Mouse (Mus musculus) spleen, postnatal 14 days (tissue): ENCODE data around the gene Tlr12.
A peak's percentile ranks its signal among the peaks of the same experiment; 100 is the strongest.
"Not testable (repeated sequence)": the region's sequence is repeated elsewhere in the genome, so short reads cannot be mapped to it uniquely, and the experiment has no call there.

Experiments used
- DNase-seq, 2 experiments: peaks; one replicate each; pipeline ENCODE4 v3.0.0; 2021 to 2022; ENCODE audit warnings: low spot score in 2 of 2

Tlr12 gene

DNA sequence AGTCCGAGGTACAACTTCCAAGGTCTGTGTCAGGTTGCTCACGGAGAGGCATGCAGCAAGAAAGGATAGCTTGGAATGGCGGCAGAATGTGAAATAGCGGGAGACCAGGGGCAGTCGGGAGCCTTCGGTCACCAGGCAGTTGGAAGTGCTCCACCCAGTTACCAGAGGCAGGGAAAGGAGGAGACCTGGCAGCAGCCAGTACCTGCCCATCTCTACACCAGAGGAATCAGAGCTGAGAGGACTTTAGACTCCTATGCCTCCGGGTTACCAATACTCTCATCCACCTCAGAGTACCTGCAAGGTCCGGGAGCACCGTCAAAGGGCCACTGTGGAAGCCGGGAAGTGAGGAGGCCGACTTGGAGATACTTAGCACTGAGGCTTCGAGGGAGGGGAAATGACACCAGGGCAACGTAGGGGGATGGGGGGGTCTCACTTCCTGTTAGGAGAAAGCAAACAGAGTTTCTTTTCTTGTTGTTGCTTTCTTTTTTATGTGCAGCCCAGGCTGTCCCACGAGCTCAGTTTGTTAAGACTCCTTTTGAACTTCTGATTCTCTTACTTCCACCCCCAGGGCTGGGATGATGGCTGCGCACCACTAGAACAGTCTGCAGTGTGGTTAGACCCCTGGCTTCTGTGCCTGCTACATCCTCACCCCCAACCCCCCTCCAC is at the start of gene Tlr12:
Gene Tlr12 (minus strand): TSS at position 374 of the 666 bp plus-strand sequence.
- no peak for DNase-seq

DNA sequence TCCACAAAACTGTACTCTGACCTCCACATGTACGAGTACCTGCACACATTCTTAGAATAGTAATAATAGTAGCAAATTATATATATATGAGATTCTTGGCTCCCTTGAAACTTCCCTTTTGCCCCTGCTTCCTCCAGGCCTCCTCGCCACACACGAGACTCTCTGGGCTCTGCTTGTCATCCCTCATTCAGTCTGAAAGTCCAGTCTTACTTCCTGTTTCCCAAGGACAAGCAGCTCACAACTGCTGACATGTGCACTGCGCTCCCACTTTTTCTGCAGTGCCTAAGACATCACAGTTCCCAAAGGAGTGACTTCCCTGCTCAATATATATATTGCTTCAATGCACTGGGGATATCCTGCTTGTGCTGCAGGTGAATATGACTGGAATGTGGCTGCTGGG is 48.8 kb upstream of the Tlr12 start:
- DNase-seq = not testable (repeated sequence)

DNA sequence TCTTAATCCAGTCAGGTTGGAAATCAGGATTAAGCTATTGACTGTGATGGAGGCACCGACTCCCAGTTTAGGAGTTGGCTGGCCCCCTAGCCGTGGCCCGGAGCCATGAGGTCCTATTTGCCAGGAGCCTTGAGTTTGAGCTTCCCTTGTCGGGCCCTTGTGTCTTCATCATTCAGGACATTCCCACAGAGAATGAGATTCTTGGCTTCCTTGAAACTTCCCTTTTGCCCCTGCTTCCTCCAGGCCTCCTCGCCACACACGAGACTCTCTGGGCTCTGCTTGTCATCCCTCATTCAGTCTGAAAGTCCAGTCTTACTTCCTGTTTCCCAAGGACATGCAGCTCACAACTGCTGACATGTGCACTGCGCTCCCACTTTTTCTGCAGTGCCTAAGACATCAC is 47.9 kb upstream of the Tlr12 start:
- not testable (repeated sequence) for DNase-seq

DNA sequence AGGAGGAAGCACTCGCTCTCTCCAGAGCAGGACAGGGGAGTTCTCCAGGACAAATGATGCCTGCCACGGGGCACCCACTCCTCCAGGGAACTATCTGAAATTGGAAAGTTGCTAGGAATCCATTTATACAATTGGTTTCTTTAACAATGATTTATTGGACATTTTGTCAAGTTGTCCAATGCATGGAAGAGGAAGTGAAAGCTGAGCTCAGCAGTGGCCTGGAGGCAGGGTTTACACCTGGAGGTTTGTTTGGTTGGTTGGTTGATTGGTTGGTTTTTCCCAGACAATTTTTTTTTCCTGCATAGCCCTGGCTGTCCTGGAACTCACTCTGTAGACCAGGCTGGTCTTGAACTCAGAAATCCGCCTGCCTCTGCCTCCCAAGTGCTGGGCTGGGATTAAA is 45.6 kb upstream of the Tlr12 start:
- DNase-seq = no peak

DNA sequence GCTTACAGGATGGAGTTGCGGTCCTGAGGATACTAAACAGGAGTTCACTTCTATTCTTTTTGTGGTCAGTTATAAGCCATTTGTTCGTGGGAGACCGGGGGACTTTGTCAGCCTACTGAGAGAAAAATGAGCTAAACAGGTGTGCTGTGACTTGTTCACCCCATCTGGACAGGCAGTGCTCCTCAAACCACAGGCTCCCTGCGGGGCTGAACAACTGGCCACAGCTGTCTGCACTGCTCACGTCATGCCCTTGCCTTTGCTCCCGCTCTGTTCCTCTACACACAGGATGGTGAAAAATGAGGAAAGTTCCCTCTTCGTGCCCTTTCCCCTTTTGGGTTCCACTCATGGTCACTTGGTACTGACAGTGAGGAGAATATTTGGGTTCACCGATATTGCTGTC is 42.6 kb upstream of the Tlr12 start:
- no peak for DNase-seq

DNA sequence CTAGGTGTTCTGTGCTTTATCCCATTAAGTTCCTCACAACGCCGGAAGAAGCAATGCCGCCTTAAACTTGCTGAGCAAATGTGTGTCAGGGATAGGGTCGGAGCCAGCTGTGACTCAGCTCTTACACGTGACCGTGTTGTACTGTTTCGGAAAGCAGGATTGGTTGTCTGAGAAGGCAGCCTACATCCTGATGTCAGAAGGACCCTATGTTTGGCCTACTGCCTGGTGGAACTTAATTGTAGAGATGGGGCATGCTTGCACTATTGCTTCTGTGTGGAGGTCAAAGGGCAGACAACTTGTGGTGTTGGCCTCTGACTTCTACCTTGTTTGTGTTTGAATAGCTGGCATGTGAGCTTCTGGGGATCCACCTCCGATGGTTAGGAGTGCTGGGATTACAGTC is 41.8 kb upstream of the Tlr12 start:
- DNase-seq = no peak

DNA sequence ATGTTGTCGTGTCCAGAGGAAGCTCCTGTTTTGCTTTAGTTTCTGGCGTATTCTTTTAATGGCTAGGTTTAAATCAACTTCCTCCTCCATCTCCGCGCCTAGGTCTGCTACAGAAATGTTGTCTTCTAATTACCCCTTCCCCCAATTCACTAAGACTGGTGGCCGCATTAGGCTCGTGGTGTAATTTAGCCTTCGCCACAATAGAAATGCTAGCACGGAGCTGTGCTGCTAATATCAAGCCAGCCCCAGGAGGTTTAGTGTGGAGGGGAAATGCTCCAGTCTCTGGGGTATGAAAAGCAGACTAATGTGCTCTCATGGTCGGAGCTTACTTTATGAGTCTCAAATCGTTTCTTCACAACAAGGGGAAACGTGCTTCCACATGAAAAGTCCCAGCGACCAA is 37.0 kb upstream of the Tlr12 start:
- DNase-seq = no peak

DNA sequence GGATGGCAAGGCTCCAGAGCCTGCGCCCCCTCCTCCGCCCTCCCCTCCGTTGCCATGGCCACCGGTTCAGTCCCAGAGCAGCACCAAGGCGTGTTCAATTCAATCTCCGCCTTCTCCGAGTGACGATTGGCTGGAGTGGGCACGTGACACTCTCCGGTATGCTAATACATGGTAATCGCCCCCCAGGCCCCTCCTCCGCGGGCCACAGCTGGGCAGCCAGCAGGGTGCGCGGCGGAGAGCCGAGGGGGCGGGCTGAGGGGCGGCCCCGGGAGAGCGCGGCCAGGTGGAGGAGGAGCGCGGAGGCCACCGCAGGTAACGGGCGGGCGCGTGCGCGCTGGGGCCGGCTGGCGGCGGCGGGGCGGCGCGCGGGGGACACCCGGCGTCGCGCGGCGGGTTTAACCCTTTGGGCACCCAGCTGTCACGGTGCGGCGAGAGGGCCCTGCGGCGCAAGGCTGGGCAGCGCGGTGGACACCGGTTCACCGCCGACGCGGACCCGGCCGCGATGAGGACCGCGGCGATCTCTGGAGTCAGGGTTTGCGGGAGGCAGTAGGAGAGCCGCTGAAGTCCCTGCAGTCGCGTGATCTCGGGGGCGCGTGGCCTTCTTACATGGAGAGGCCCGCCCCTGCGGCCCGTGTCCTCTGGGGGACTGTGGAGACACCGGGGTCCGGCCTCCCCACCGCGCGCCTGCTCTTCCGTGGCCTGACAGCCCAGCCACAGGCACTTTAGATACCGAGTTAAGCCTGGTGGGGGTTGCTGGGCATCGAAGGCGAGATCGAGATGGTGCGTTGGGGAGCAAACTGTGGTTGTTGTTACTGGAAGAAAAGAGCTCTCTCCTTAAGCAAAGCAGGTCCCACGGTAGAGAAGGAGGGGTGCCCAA is 36.3 kb upstream of the Tlr12 start, which contains the start of gene Phc2:
Gene Phc2 (plus strand): TSS at position 198 of the 877 bp plus-strand sequence.
- DNase-seq = peak; percentile 76 to 87

DNA sequence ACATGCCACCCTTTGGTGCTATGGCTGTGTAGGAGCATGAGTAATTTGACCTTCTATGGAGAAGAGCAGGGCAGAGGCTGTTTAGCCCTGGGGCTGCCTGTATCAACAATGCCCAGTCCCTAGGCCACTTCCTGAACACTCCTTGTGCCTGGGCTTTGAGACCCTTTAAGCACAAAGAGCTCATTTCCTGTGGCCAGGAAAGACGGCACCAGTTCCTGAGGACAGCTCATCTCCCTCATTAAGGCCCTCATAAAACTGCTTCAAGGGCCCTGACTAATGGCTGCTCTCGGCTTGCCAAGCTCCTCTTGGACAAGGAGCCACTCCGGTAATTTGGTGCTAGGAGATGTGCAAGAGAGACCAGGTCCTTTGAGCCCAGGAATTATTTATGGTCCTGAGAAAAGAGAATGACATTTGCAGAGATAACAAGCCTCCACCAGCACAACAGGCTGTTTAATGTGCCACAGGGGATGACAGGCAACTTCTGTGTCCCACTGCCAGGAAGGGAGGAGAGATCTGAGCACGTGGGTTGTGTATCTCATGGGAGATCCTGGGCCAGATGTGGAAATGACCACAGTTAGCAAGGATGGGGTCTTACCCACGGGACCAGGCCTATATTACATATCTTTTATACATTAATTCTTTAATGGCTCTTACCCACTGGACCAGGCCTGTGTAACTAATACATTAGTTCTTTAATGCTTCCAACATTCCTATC is 34.3 kb upstream of the Tlr12 start:
- DNase-seq = no peak

DNA sequence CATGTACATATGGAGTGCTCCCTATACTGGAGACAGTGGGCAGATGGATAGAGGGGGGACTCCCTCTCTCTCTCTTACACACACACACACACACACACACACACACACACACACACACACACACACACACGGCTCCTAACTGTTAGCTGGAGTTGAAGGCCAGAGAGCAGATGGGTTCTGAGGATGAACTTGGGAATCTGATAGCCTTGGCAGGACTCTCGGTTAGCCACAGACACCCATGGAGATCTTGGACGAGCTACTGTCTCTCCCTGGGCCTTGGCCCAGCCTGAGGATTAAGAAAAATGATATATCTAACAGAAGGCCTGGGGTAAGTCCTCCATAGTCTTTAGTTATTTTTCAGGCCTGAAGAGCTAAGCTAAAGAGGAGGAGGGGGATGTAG is 33.1 kb upstream of the Tlr12 start:
- DNase-seq = no peak

DNA sequence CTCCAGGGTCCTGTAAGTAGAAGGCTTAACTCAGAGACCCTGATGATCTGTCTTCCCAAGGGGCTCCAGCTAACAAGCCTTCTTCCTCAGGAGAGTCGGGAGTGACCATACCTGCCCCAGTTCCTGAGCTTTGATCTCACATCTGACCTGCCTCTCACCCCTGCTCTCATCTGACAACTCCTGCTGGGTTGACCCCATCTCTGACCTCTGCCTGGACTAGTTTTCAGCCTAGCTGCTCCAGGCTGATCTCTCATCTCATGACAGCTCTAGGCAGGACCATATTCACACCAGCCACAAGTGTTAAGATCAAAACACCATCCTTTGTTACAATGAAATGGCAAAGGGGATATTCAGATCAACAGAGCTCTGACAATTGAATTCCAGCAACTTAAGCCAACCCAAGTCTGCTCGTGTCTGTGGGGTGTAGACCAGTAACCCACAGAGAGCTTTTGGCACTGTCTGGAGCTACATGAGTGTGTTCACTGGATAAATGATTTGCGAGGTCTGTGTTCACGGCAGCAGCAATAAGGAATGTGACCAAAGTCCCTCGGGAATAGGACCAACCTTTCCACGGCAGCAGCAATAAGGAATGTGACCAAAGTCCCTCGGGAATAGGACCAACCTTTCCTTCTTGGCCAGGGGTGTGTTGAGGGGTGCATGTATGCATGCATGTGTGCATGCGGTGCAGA is 30.3 kb upstream of the Tlr12 start:
- DNase-seq = no peak

DNA sequence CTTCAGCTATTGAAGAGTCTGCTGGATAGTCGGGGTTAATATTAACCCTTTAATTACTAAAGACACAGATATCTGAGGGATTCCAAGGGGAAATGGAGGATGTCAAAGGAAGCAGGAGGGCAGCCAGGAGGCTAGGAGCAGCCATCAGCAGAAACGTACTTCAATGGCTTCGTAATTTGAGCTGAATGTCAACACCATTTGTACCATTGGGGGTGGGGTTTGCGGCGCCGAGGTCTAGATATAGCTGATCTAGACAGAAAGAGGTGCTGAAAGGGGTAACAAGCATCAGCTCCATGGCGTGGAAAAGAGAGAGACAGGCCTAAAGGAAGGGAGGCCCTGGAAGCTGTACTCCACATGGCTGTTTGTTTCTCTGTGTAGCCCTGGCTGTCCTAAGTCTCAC is 28.3 kb upstream of the Tlr12 start:
- no peak for DNase-seq

DNA sequence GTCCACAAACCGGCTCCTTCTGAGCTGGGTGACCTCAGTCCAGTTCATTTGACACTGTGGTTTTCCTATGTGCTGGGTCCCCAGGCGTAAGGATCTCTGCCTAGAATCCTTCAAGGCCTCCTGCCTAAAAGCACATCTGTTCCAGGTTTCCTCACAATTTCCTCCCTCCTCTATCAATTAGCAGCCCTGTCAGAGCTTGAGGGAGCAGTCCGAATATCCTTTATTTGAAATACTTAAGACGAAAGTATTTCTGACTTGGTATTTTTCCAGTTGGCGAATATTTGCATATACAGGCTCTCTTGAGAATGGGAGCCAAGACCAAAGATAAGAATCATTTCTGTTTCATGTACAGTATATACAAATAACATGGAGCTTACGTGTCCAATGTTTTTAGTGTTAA is 27.5 kb upstream of the Tlr12 start:
- DNase-seq = no peak

DNA sequence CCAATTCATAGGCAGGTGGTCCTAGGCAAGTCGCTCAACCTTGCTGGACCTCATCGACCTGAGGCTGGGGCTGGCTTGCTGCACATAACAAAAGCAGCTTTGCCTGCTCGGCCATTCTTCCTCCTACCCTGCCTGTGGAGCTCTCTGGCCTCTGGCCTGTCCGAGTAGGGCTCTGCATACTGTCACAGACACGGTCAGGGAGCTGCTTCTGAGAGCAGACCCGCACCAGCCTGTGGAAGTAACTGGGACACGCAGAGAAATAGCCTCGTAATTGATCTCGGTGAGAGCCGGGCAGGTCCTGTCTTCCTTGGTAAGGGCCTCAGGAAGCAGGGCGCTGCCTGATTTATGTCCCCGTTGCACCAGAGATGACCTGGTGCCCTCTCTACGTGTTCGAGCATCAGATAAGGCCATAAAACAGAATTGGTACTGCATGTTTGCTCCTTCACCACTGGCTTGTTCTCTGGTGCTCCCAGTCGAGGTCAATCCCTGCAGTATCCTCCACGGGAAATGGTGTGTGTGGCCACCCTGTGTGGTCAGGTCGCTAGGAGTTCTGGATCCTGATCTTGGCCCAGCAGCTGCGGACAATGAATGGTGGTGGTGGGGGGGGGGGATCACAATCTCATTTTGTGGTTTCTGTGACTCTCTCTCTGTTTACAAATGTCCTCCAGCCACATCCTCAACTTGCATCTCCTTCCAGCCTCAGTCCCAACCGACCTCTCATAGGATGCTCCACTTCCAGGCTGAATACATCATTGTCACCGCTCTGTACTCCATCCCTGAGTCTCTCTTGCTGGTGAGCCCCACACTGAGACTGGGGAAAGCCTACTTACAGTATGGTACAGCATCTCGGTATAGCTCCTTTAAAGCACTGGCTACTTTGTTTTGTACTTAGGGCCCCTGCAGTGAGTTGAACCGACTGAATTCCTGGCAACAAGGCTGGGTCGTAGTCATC is 23.6 kb upstream of the Tlr12 start:
- no peak for DNase-seq

DNA sequence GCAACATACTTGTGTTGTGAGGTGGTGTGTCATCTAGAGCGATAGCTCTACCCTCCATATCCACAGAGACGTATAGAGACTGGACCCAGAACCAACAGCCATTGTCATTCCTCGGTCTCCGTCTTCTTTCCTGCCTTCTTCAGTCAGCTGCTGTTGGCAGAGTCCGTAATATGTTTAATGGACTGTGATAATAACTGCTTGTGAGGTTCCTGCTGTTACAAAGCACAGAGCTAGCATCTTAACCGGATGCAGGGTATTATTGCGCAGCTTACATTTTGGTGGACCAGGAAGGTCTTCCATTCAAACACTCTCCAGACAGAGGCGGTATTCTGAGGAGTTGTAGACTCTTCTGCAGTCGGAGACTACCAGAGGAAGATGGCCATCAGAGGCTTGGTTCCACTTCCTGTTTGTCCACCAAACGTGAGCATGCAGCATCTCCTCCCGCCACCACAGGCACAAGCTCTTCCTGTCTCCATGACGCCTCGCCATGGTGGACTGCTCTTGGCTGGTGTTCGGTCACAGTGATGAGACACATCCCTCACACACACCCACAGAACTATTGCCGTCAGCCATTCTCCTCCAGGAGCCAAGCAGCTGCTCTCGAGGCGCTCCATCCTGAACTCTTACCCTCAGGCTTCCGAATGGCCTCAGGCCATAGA is 20.0 kb upstream of the Tlr12 start:
- DNase-seq = no peak

DNA sequence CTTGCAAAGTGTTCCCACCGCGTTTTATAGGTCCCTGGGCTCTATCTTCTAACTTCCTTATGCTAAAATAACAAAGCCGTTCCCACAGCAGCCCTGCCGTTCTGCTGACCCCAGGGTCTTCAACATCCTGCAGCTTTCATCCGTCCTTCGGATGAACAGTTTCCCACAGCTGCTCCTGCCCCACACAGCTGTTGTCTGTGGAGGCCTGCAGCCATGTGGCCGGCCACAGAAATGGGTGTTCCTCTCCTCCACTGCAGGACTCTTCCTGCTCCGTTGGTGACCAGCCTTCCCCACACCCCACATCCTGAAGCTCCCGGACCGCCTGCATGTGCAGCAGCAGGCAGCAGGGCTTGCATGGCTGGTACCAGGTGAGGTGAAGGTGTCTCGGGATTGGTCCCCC is 18.8 kb upstream of the Tlr12 start:
- DNase-seq = no peak

DNA sequence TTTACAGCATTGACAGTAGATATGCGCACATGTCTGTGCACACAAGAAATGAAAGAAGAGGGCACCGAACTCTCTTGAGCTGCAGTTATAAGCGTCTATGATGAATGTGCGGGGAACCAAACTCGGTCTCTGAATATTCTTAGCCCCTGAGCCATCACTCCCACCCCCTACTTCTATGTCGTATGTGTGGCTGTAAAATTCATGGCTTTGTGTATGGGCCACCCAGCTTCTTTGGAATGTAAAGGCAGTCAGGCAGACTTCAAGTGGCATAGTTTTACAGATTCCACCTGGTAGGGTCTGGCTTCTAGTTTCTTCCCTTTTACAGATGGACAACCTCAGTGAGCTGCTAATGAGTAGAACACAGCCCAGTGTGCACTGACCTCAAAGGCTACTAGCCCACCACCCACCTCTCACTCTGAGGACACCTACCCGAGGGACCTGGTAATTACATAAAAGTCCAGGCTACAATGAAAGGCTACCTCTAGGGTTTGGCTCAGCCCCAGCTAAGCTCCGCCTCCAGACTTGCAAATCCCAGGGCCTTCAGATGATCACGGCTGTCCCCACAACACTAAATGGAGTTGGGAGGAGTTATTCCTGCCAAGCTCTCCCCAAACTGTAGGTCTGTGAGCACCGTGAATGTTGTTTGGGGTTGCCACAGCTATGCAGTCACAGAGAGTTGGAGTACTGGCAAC is 17.6 kb upstream of the Tlr12 start:
- no peak for DNase-seq

DNA sequence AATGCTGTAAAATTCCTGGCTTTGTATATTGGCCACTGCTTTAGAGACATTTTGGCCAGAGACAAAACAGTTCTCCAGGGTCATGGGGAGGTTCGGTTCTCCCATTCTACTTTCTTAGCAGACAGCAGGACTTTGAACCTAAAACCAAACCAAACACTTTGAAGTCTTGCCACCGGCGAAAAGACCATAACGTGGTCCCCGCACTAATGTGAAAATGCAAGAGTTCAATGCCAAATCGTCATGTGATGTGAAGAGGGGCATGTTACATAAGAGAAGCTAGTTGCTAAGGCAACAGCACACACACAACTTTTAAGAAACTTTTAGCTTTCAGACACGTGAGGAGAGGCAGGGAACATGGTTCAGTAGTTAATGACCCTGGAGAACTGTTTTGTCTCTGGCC is 17.0 kb upstream of the Tlr12 start:
- DNase-seq = no peak

DNA sequence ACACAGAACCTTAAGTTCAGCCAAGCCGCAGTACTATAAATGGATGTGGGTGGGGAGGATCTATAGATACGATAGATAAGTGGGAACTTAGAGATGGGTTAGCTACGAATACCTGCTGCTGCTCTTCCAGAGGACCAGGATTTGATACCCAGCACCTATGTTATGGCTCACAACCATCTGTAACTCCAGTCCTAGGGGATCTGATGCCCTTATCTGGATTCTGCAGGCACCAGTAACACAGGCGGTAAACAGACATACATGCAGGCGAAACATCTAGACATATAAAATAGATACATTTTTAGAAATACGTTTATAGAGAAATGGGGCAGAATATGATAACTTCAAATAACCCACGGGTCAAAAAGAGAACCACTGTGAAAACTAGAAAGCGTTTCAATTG is 2.7 kb upstream of the Tlr12 start:
- no peak for DNase-seq

DNA sequence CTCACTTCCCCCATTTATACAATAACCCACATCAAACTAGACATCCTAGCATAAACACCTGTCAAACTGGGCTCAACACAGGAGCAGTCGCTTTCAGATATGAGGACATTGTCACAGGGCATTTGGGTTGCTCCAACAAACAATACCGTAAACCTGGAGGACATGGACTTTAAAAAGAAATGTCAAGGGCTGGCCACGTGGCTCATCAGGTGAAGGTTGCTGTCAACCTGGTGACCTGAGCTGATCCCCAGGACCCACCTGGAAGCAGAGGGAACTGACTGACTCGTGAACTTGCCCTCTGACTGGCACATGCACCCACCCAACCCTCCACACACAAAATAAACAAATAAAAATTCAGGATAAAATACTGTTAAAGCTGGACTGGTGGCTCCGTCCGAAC is 2.2 kb upstream of the Tlr12 start:
- DNase-seq = no peak
